Mouse (Mus musculus) sigmoid colon, adult 10 weeks (tissue): ENCODE data around the gene Pld5. TPM values are rescaled to one million over a fixed set of nuclear protein-coding genes. Genes with fewer than 3 reads are reported as not detected.

ENCODE experiments used
- polyA plus RNA-seq: library from polyadenylated mRNA; stranded (reverse); fragments of 350-450 nt; fragmentation: Illumina TruSeq; extraction: RNeasy Lipid Tissue Mini Kit (QIAGEN cat#74804); gene quantifications from one replicate; pipeline ENCODE4 v1.2.3, GENCODE M21; 2014; ENCODE audit warnings: low read depth, low replicate concordance

Pld5 gene
- 0.76 TPM for polyA plus RNA-seq

DNA sequence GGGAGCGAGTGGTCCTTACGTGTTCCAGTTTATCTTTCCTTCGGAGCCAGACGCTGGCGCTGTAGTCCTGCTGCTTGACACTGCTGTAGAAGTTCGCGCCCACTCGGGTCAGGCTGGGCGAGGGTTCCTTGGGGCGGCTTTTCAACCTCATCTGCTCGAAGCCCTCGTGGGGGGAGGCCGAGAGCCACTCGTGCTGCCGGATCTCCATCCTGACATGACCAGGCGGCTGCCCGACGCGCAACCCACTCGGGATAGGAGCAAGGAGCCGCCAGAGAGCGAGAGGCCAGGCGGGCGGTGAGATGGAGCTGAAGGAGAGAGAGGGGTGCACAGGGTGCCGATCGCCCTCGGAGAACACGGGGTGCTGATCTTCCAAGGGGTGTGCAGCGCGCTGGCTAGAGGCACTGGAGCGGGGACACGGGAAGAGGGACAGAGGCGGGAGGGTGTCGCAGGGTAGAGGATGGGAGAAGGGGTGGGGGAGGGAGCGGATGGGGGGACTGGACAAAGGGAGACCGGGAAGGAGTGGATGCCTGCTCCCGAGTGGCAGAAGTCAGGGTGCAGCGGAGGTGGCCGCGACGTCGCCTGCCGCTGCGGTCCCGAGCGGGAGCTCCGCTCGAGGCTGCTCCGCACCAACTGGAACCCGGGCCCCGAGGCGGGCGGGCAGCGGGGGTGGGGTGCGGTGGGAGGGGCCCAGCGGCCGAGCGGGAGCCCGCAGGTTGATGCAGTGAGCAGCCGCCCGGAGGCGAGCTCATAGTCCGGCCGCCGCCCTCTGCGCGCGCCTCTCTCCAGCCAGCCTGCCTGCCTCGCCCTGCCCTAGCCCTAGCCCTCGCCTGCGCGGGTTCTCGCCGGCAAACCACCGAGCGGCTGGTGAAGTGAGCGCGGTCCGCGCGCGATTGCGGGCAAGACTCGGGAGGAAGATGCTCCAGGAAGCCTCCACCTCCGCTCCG lies at the start of gene Pld5:
Pld5 (minus strand) TSS at position 646 of the 944 bp plus-strand sequence.

DNA sequence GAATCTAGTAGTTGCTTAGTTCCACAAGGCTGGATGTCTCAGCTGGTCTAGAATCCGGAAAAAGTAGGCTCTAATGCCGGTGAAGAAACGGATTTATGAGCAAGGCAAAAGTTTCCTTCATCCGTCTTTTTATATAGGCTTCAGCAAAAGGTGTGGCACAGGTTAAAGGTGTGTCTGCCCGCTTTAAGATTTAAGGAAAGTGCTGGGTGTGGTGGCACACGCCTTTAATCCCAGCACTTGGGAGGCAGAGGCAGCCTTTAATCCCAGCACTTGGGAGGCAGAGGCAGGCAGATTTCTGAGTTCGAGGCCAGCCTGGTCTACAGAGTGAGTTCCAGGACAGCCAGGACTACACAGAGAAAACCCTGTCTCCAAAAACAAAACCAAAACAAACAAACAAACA lies 296.1 kb downstream of the Pld5 start, which contains the start of gene Rbm8a2:
Rbm8a2 (minus strand) TSS at position 101 of the 400 bp plus-strand sequence.

DNA sequence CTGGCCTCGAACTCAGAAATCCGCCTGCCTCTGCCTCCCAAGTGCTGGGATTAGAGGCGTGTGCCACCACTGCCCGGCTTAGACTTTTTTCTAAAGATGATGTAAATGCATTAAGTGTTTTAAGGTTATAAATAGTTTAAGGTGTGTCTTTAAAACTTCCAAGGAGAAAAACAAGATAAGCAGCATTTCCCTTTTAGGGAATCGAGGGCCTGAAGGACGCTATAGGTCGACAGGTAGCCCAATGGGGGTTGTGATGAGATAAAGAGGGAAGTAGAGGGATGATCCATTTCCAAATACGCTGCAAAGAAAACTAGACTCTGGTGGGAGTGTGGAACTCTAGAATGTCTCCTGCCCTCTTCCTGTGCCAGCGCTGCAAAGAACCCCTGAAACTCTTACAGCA lies 355.1 kb downstream of the Pld5 start, which contains the start of gene Gm38100:
Gm38100 (plus strand) TSS at position 301 of the 400 bp plus-strand sequence.

